Mouse (Mus musculus) heart, postnatal 4 days (tissue): Measurements from ENCODE around the gene Defb10. TPM values are rescaled to one million over a fixed set of nuclear protein-coding genes. Genes with fewer than 3 reads are reported as not detected.
"Not testable (repeated sequence)": the region's sequence is repeated elsewhere in the genome, so short reads cannot be mapped to it uniquely, and the experiment has no call there.

Experiments used
- DNase-seq: peaks from one replicate; pipeline ENCODE4 v3.0.0; 2021
- total RNA-seq, 2 experiments: library from RNA; stranded (reverse); gene quantifications; 2 replicates each; pipeline ENCODE4 v1.2.3; 2021

Defb10 gene
- not detected for total RNA-seq

DNA sequence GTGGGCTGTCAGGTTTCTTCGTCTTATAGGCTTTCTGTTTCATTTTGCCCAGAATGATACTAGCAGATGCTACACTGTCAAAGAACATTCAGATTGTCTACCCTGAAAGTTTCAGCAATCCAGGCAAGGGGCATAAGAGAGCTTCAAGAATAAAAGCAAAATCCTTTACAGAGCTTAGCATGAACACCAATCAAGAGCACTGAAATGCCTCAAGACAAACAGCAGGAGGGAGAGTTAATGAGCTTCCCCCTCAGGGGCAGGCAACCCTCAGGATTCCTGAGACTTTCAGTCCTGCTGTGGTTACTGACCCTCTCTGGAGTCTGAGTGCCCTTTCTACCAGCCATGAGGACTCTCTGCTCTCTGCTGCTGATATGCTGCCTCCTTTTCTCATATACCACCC lies at the start of gene Defb10:
Defb10 (plus strand) TSS at position 316 of the 400 bp plus-strand sequence.
- not testable (repeated sequence) for DNase-seq

- DNase-seq, result not testable (repeated sequence)
Observed at GRCm38 (mm10) chr8:21885321-21885720, 26.6 kb downstream of the Defb10 start, which contains the start of gene Defb9. Gene Defb9 (minus strand): TSS chr8:21885421.

DNA sequence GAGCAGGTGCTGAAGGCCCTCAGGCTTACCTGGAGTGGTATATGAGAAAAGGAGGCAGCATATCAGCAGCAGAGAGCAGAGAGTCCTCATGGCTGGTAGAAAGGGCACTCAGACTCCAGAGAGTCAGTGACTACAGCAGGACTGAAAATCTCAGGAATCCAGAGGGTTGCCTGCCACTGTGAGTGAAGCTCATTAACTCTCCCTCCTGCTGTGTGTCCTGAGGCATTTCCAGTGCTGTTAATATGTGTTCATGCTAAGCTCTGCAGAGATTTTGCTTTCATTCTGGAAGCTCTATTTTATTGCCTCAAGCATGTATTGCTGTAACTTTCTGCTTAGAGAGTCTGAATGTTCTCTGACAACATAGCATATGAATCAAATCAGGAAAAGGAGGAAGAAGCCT lies 47.6 kb downstream of the Defb10 start, which contains the start of gene Defb11:
Defb11 (minus strand) TSS at position 123 of the 400 bp plus-strand sequence.
- not testable (repeated sequence) for DNase-seq

Other genes with a start within 250 kb of the Defb10 start
- gene Defa26, start 240.7 kb upstream of the Defb10 start, total RNA-seq, result not detected
- gene Defa17, start 203.1 kb upstream of the Defb10 start, total RNA-seq, result not detected
- gene Defa34, start 193.1 kb upstream of the Defb10 start, total RNA-seq, result not detected
- not detected for gene AY761184, start 155.3 kb upstream of the Defb10 start, total RNA-seq
- not detected for gene Defa24, start 124.4 kb upstream of the Defb10 start, total RNA-seq
- not detected for gene Defb50, start 35.4 kb upstream of the Defb10 start, total RNA-seq
- not detected for gene Defb2, start 19.0 kb upstream of the Defb10 start, total RNA-seq
- not detected for gene Defb9, start 26.5 kb downstream of the Defb10 start, total RNA-seq
- not detected for gene Defb11, start 47.5 kb downstream of the Defb10 start, total RNA-seq
- gene Defb15, start 73.8 kb downstream of the Defb10 start, total RNA-seq, result not detected
- gene Defb35, start 79.5 kb downstream of the Defb10 start, total RNA-seq, result not detected
- gene Defb13, start 87.9 kb downstream of the Defb10 start, total RNA-seq, result not detected
- gene Fam90a1a, start 99.8 kb downstream of the Defb10 start, total RNA-seq, result not detected
- gene Ccdc70, start 110.9 kb downstream of the Defb10 start, total RNA-seq, result not detected
- under 1 TPM; 0.38 to 0.55 TPM for gene Atp7b, start 201.4 kb downstream of the Defb10 start, total RNA-seq
- 10 to 100 TPM; 11.4 to 14.5 TPM for gene Alg11, start 201.8 kb downstream of the Defb10 start, total RNA-seq